Mouse (Mus musculus) liver, embryonic 15.5 days (tissue): ENCODE data around the gene Dcxr. TPM values are rescaled to one million over a fixed set of nuclear protein-coding genes. Genes with fewer than 3 reads are reported as not detected.
"Not testable (repeated sequence)": the region's sequence is repeated elsewhere in the genome, so short reads cannot be mapped to it uniquely, and the experiment has no call there.

ENCODE experiments used
- ATAC-seq: fragments of 200-750 bp; cut with Nextera tagmentation; 2 replicates; pipeline ENCODE4 v1.8.0; 2017; ENCODE audit warnings: moderate number of reproducible peaks, mild to moderate bottlenecking, moderate library complexity; ENCODE audit not compliant: insufficient read depth
- H3K27ac ChIP-seq: fragments of 300-500 bp; sonication (generic); replicated peaks from 2 replicates; pipeline ENCODE4 v1.5.1; 2015; ENCODE audit warnings: mild to moderate bottlenecking, inconsistent platforms
- H3K27me3 ChIP-seq: fragments of 300-500 bp; sonication (generic); 2 replicates; pipeline ENCODE4 v1.6.1; 2015; ENCODE audit warnings: mild to moderate bottlenecking, inconsistent platforms
- H3K36me3 ChIP-seq: fragments of 300-500 bp; sonication (generic); replicated peaks from 2 replicates; pipeline ENCODE4 v1.6.1; 2015; ENCODE audit warnings: moderate library complexity, mild to moderate bottlenecking, inconsistent platforms
- H3K4me1 ChIP-seq: fragments of 300-500 bp; sonication (generic); replicated peaks from 2 replicates; pipeline ENCODE4 v1.6.1; 2015; ENCODE audit warnings: inconsistent platforms
- H3K4me2 ChIP-seq: fragments of 300-500 bp; sonication (generic); 2 replicates; pipeline ENCODE4 v1.6.1; 2015; ENCODE audit warnings: moderate library complexity, mild to moderate bottlenecking, inconsistent platforms
- H3K4me3 ChIP-seq: fragments of 300-500 bp; sonication (generic); replicated peaks from 2 replicates; pipeline ENCODE4 v1.5.1; 2015; ENCODE audit warnings: mild to moderate bottlenecking, inconsistent platforms
- H3K9ac ChIP-seq: fragments of 300-500 bp; sonication (generic); 2 replicates; pipeline ENCODE4 v1.6.1; 2015; ENCODE audit warnings: moderate library complexity, mild to moderate bottlenecking, inconsistent platforms
- H3K9me3 ChIP-seq: fragments of 300-500 bp; sonication (generic); replicated peaks from 2 replicates; pipeline ENCODE4 v1.6.1; 2016; ENCODE audit warnings: inconsistent platforms
- WGBS: fragments of 180-500 bp; shearing (Covaris S2); methylation state at CpG from one replicate; pipeline ENCODE4 v1.1.7; 2015; ENCODE audit warnings: mixed read lengths; ENCODE audit not compliant: insufficient replicate concordance; 5-methylcytosine and 5-hydroxymethylcytosine counted together
- polyA plus RNA-seq: library from polyadenylated mRNA; unstranded; fragments of >200 nt; fragmentation: Nextera tagmentation; extraction: Ambion mirVana; gene quantifications from 2 replicates; pipeline ENCODE4 v1.2.1, GENCODE M21; 2015

The Dcxr gene
- polyA plus RNA-seq, 1 experiment from 2014 or later: 20.2 TPM

GRCm38 (mm10) chr11:120751606-120752005 lies 24.5 kb upstream of the Dcxr start:
- Histone ChIP-seq H3K4me3 (no peak overlapping the region), H3K4me2 (no peak overlapping the region), H3K27me3 (peaks cover 5% of the 10 kb centered on the region; the same call in 1 of the 2 replicates), H3K9me3 (no peaks in the 10 kb centered on the region), H3K36me3 (no peaks in the 10 kb centered on the region), H3K9ac (no peak overlapping the region), H3K27ac (no peak overlapping the region), H3K4me1 (no peaks in the 10 kb centered on the region)
- no peak for ATAC-seq
- 57% methylated on average over 4 of the region's 4 CpGs for WGBS

GRCm38 (mm10) chr11:120749430-120749829 lies 22.3 kb upstream of the Dcxr start:
- Histone ChIP-seq H3K4me3 (no peak overlapping the region), H3K27ac (no peak overlapping the region), H3K9ac (no peak overlapping the region), H3K36me3 (no peaks in the 10 kb centered on the region), H3K4me2 (no peak overlapping the region), H3K27me3 (peaks cover 5% of the 10 kb centered on the region; the same call in 1 of the 2 replicates), H3K9me3 (no peaks in the 10 kb centered on the region), H3K4me1 (no peaks in the 10 kb centered on the region)
- no peak for ATAC-seq
- 43% methylated on average over 8 of the region's 8 CpGs for WGBS

- no peaks in the 10 kb centered on the region for H3K9me3 ChIP-seq
- WGBS: 37% methylated on average over 4 of the region's 4 CpGs
- no peaks in the 10 kb centered on the region for H3K36me3 ChIP-seq
- no peak overlapping the region for H3K9ac ChIP-seq
- no peak overlapping the region for H3K27ac ChIP-seq
- H3K27me3 ChIP-seq: peaks cover 5% of the 10 kb centered on the region; the same call in 1 of the 2 replicates
- H3K4me1 ChIP-seq: no peaks in the 10 kb centered on the region
- ATAC-seq: no peak
- H3K4me2 ChIP-seq: no peak overlapping the region
- H3K4me3 ChIP-seq: no peak overlapping the region
Measured at GRCm38 (mm10) chr11:120747974-120748373, 20.9 kb upstream of the Dcxr start.

- Histone ChIP-seq H3K36me3 (no peaks in the 10 kb centered on the region), H3K4me1 (no peaks in the 10 kb centered on the region), H3K9me3 (no peaks in the 10 kb centered on the region), H3K4me2 (no peak overlapping the region), H3K27ac (no peak overlapping the region), H3K9ac (no peak overlapping the region), H3K27me3 (no peaks in the 10 kb centered on the region; the same call in 1 of the 2 replicates), H3K4me3 (no peak overlapping the region)
- WGBS: 58% methylated on average over 7 of the region's 7 CpGs
- no peak for ATAC-seq
Measured at GRCm38 (mm10) chr11:120744121-120744701, 17.1 kb upstream of the Dcxr start.

GRCm38 (mm10) chr11:120740981-120741380 lies 13.9 kb upstream of the Dcxr start:
- H3K9ac ChIP-seq: no peak overlapping the region
- H3K36me3 ChIP-seq: no peaks in the 10 kb centered on the region
- H3K9me3 ChIP-seq: no peaks in the 10 kb centered on the region
- no peaks in the 10 kb centered on the region for H3K4me1 ChIP-seq
- WGBS: 72% methylated on average over 5 of the region's 5 CpGs
- no peak overlapping the region for H3K27ac ChIP-seq
- H3K4me3 ChIP-seq: no peak overlapping the region
- no peak overlapping the region for H3K4me2 ChIP-seq
- ATAC-seq: no peak
- no peaks in the 10 kb centered on the region; the same call in 1 of the 2 replicates for H3K27me3 ChIP-seq

GRCm38 (mm10) chr11:120736424-120736823 lies 9.3 kb upstream of the Dcxr start:
- no peak for ATAC-seq
- Histone ChIP-seq H3K36me3 (no peaks in the 10 kb centered on the region), H3K9me3 (no peaks in the 10 kb centered on the region), H3K27ac (no peak overlapping the region), H3K9ac (no peak overlapping the region), H3K27me3 (peaks cover 12% of the 10 kb centered on the region), H3K4me3 (no peak overlapping the region), H3K4me1 (no peaks in the 10 kb centered on the region), H3K4me2 (no peak overlapping the region)
- 49% methylated on average over 6 of the region's 6 CpGs for WGBS

- no peak overlapping the region for H3K4me3 ChIP-seq
- H3K36me3 ChIP-seq: no peaks in the 10 kb centered on the region
- no peaks in the 10 kb centered on the region for H3K9me3 ChIP-seq
- no peak for ATAC-seq
- 38% methylated on average over 6 of the region's 6 CpGs for WGBS
- no peak overlapping the region for H3K9ac ChIP-seq
- peaks cover 10% of the 10 kb centered on the region for H3K4me1 ChIP-seq
- no peak overlapping the region for H3K27ac ChIP-seq
- H3K4me2 ChIP-seq: no peak overlapping the region
- H3K27me3 ChIP-seq: peaks cover 28% of the 10 kb centered on the region
Measured at GRCm38 (mm10) chr11:120733521-120733920, 6.4 kb upstream of the Dcxr start.

- 67% methylated on average over 12 of the region's 12 CpGs for WGBS
- Histone ChIP-seq H3K4me1 (peaks cover 15% of the 10 kb centered on the region), H3K4me2 (no peak within 1 kb of the TSS), H3K27ac (no peak within 1 kb of the TSS), H3K27me3 (peaks cover 32% of the 10 kb centered on the region), H3K36me3 (no peaks in the 10 kb centered on the region), H3K9me3 (no peaks in the 10 kb centered on the region), H3K9ac (no peak within 1 kb of the TSS), H3K4me3 (no peak within 1 kb of the TSS)
- ATAC-seq: no peak
Measured at GRCm38 (mm10) chr11:120731858-120732680, 5.0 kb upstream of the Dcxr start, which contains the start of gene Cbr2. Gene Cbr2 (minus strand): TSS chr11:120732114.

GRCm38 (mm10) chr11:120731395-120731794 lies 4.3 kb upstream of the Dcxr start:
- no peak overlapping the region for H3K9ac ChIP-seq
- 93% methylated on average over 1 of the region's 1 CpGs for WGBS
- no peak overlapping the region for H3K27ac ChIP-seq
- no peak overlapping the region for H3K4me3 ChIP-seq
- peaks cover 32% of the 10 kb centered on the region for H3K27me3 ChIP-seq
- H3K4me2 ChIP-seq: no peak overlapping the region
- no peaks in the 10 kb centered on the region for H3K9me3 ChIP-seq
- no peaks in the 10 kb centered on the region for H3K36me3 ChIP-seq
- ATAC-seq: no peak
- peaks cover 21% of the 10 kb centered on the region for H3K4me1 ChIP-seq

GRCm38 (mm10) chr11:120730331-120730870 lies 3.3 kb upstream of the Dcxr start:
- Histone ChIP-seq H3K4me1 (peaks cover 25% of the 10 kb centered on the region), H3K27ac (no peak overlapping the region), H3K36me3 (no peaks in the 10 kb centered on the region), H3K9me3 (no peaks in the 10 kb centered on the region), H3K4me3 (no peak overlapping the region), H3K9ac (no peak overlapping the region), H3K4me2 (no peak overlapping the region), H3K27me3 (peaks cover 32% of the 10 kb centered on the region)
- WGBS: 72% methylated on average over 10 of the region's 10 CpGs
- ATAC-seq: no peak

GRCm38 (mm10) chr11:120729432-120730050 lies 2.5 kb upstream of the Dcxr start:
- Histone ChIP-seq H3K4me2 (peak overlapping the region; percentile 46), H3K27me3 (peaks cover 32% of the 10 kb centered on the region), H3K4me1 (peaks cover 25% of the 10 kb centered on the region)
- H3K36me3 ChIP-seq, H3K9me3 ChIP-seq, H3K4me3 ChIP-seq, H3K9ac ChIP-seq, H3K27ac ChIP-seq: not testable (repeated sequence)
- peak; percentile 27; the same call in 1 of the 2 replicates for ATAC-seq
- 4% methylated on average over 18 of the region's 21 CpGs for WGBS
